Mouse (Mus musculus): ENCODE data around the gene Oaz1. TPM values are rescaled to one million over a fixed set of nuclear protein-coding genes. Genes with fewer than 3 reads are reported as not detected.

Gene Oaz1
- polyA plus RNA-seq, 1 experiment from 2014 or later, result 1,885 TPM

DNA sequence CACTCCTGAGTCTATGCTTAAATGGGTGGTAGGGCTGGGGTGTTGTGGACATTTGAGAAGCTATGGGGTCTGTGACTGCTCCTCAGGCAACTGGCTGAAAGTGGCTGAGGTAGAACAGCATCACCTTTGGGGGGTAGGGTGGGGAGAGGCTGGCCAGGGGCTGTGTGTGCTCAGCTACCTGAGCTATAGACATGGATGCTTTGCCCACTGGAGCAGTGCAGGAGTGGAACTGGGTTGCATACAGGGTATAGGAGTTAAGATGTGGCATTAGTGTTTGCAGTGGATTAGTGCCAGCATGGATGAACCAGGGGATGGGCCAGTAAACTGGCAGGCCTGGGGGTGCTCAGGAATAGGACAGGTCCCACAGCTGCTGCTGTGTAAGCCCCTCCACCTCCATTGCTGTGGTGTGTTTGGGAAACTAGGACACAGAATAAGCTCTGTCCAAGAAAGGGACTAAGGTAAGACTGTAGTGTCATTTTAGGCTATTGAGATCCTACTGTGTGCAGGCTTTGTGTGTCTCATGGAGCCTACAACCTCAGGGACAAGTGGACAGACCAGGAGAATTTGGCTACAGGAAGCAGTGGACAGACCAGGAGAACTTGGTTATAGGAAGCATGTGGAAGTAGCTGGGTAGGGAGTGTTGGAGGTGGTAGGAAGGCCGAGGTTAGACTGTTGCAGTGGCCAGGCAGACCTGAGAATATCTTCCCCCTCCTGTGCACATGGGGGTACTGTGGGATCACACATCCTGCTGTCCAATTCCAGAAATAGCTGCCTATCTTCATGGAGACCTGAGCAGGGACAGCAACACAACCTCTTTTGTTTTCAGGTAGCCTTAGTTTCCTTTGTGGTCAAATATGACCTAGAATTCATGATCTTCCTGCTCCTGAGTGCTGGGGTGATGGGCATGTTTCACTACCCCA, 3.2 kb downstream of the Oaz1 start:
- peaks cover 37% of the 10 kb centered on the region for H3K4me1 ChIP-seq
- no peak for ATAC-seq (ENCODE audit: low FRiP score, low read depth)
- peak overlapping the region; percentile 0; the same call in 1 of the 2 replicates for H3K4me3 ChIP-seq
- 71% methylated on average over 1 of the region's 1 CpGs for WGBS
- peaks cover 24% of the 10 kb centered on the region for H3K27me3 ChIP-seq
- no peaks in the 10 kb centered on the region for H3K9me3 ChIP-seq
- H3K27ac ChIP-seq, result no peak overlapping the region
- no peak overlapping the region for H3K9ac ChIP-seq
- H3K4me2 ChIP-seq (replicated peaks), result 0 out of 2 replicates have a peak overlapping the region, but pooled peaks have one; percentile 4
- H3K36me3 ChIP-seq, result peaks cover 18% of the 10 kb centered on the region

DNA sequence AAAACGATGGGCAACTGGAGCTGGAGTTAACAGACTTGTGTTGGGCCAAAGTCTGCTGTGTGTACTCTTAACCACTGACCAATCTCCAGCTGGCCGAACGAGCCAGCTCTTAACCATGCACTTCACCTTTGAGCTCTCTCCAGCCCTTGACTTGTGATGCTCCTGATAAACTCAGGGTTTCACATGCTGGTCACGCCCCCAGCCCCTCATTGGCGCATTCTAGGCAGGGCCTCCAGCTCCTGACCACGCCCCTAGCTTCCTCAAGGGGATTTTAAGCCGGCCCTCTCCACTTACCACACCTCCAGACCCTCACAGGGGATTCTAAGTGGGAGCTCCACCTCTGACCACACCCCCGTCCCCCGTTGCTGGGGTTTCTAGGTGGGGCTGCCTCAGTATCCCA, 4.7 kb downstream of the Oaz1 start:
- Histone ChIP-seq H3K27ac (no peak overlapping the region), H3K36me3 (peaks cover 18% of the 10 kb centered on the region), H3K27me3 (peaks cover 39% of the 10 kb centered on the region), H3K4me3 (no peak overlapping the region), H3K9ac (no peak overlapping the region), H3K4me2 (replicated peaks) (peak overlapping the region; percentile 11; the same call in 1 of the 2 replicates), H3K9me3 (no peaks in the 10 kb centered on the region), H3K4me1 (peaks cover 37% of the 10 kb centered on the region)
- WGBS, result 5% methylated on average over 9 of the region's 9 CpGs
- ATAC-seq (ENCODE audit: low FRiP score, low read depth), result no peak

- Histone ChIP-seq H3K36me3 (peaks cover 18% of the 10 kb centered on the region), H3K27ac (no peak overlapping the region), H3K4me3 (no peak overlapping the region), H3K4me1 (peaks cover 32% of the 10 kb centered on the region), H3K9ac (no peak overlapping the region), H3K9me3 (no peaks in the 10 kb centered on the region), H3K4me2 (replicated peaks) (no peak overlapping the region), H3K27me3 (peaks cover 55% of the 10 kb centered on the region)
- ATAC-seq (ENCODE audit: low FRiP score, low read depth), result no peak
- WGBS, result 74% methylated on average over 7 of the region's 7 CpGs
Measured at GRCm38 (mm10) chr10:80832818-80833217, 6.4 kb downstream of the Oaz1 start.

DNA sequence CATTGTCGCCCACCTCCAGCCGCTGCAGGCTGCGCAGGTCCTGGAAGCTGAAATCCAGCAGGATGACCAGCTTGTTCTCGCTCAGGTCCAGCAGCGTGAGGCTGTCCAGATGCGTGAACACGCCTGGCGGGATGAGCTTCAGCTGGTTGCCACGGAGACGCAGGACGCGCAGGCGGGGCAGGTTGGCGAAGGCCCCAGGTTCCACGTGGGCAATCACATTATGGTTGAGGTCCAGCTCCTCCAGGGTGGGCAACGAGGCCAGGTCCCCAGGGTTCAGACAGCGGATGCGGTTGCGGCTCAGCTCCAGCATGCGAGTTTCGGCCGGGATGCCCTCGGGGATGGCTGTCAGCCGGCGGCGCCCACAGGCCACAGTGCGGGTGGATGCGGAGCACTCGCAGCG, 9.2 kb downstream of the Oaz1 start:
- ATAC-seq (ENCODE audit: low FRiP score, low read depth), result no peak
- Histone ChIP-seq H3K4me3 (peak overlapping the region; percentile 15; the same call in 1 of the 2 replicates), H3K9me3 (no peaks in the 10 kb centered on the region), H3K4me1 (peaks cover 7% of the 10 kb centered on the region), H3K27me3 (peaks cover 76% of the 10 kb centered on the region), H3K36me3 (peaks cover 2% of the 10 kb centered on the region), H3K27ac (no peak overlapping the region), H3K4me2 (replicated peaks) (0 out of 2 replicates have a peak overlapping the region, but pooled peaks have one; percentile 14), H3K9ac (no peak overlapping the region)
- 57% methylated on average over 30 of the region's 30 CpGs for WGBS

DNA sequence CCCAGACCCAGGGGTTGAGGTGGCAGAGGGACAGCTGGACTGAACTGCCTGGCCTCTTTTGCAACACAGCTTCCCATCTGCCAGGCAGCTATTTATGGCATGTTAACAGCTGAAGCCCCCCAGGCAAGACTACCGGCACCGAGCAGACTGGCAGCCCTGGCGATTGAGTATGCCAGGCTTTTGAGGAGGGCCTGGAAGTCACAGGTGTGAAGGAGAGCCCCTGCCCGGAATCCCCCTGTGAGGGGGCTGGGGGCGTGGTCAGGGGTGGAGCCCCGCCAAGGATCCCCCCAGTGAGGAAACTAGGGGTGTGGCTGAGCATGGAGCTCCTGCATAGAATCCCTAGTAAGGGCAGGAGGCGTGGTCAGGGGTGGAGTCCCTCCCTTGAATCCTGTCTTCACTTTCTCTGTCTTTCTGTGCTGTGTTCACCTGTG, 10.5 kb downstream of the Oaz1 start:
- Histone ChIP-seq H3K9ac (no peak overlapping the region), H3K27me3 (peaks cover 89% of the 10 kb centered on the region), H3K36me3 (no peaks in the 10 kb centered on the region), H3K27ac (no peak overlapping the region), H3K4me1 (no peaks in the 10 kb centered on the region), H3K9me3 (no peaks in the 10 kb centered on the region), H3K4me3 (no peak overlapping the region), H3K4me2 (replicated peaks) (no peak overlapping the region)
- 35% methylated on average over 7 of the region's 7 CpGs for WGBS
- ATAC-seq (ENCODE audit: low FRiP score, low read depth), result no peak

- ATAC-seq (ENCODE audit: low FRiP score, low read depth), result no peak
- WGBS, result 22% methylated on average over 2 of the region's 2 CpGs
- Histone ChIP-seq H3K27me3 (peaks cover 92% of the 10 kb centered on the region), H3K9ac (peak overlapping the region; percentile 13; the same call in 1 of the 2 replicates), H3K27ac (no peak overlapping the region), H3K4me3 (no peak overlapping the region), H3K4me1 (no peaks in the 10 kb centered on the region), H3K36me3 (no peaks in the 10 kb centered on the region), H3K4me2 (replicated peaks) (no peak overlapping the region), H3K9me3 (no peaks in the 10 kb centered on the region)
Measured at GRCm38 (mm10) chr10:80837827-80838226, 11.4 kb downstream of the Oaz1 start.

DNA sequence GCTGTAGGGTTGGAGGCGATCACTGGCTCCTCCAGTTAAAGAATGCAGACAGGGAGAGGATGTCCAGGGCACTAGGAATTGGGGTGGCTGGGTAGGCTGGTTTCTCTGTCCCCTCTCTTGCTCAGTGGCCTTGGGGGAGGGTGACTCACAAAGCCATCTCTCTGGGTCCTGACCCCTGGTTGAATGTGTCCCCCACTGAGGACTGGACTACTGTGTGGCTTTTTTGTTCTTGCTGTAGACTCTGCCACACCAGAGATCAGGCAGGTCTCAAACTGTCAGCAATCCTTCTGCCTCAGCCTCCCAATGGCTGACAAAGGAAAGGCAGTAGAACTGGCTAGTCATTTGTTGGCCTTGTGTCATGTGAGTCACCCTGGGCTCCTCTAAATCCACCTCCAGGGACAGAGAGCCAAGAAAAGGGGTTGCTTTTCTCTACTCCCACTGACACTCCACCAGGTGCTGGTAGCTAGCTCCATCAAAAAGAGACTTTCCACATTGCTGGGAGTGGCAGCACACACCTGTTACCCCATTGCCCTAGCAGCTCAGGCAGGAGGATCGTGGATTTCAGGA, 12.0 kb downstream of the Oaz1 start:
- Histone ChIP-seq H3K27me3 (peaks cover 92% of the 10 kb centered on the region), H3K4me1 (peaks cover under 1% of the 10 kb centered on the region), H3K9ac (0 out of 2 replicates have a peak overlapping the region, but pooled peaks have one; percentile 13), H3K9me3 (no peaks in the 10 kb centered on the region), H3K27ac (no peak overlapping the region), H3K4me2 (replicated peaks) (no peak overlapping the region), H3K4me3 (no peak overlapping the region), H3K36me3 (no peaks in the 10 kb centered on the region)
- ATAC-seq (ENCODE audit: low FRiP score, low read depth), result no peak
- 62% methylated on average over 2 of the region's 2 CpGs for WGBS

DNA sequence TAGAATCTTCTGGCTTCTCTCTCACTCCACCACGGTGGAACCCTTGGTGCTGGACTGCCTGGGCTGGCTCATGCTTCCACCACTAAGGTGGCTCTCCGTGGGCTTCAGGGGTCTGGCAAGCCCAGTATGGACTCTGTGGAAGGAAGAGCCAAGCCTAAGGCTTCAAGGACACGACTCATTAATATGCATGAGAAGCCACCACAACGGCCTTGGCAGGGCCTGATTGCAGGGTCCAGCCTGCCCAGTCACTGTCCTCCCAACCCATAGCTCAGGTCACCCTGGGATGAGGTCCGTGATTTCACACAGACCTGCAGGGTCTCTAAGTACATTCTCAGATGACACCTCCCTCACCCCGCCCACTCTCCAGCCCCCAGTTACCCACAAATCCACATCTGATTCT, 13.4 kb downstream of the Oaz1 start:
- Histone ChIP-seq H3K27me3 (peaks cover 92% of the 10 kb centered on the region), H3K9me3 (no peaks in the 10 kb centered on the region), H3K27ac (no peak overlapping the region), H3K36me3 (no peaks in the 10 kb centered on the region), H3K4me1 (peaks cover 12% of the 10 kb centered on the region), H3K4me2 (replicated peaks) (no peak overlapping the region), H3K4me3 (no peak overlapping the region), H3K9ac (no peak overlapping the region)
- 61% methylated on average over 6 of the region's 6 CpGs for WGBS
- ATAC-seq (ENCODE audit: low FRiP score, low read depth), result no peak

- Histone ChIP-seq H3K4me2 (replicated peaks) (no peak overlapping the region), H3K4me3 (no peak overlapping the region), H3K36me3 (no peaks in the 10 kb centered on the region), H3K27me3 (peaks cover 92% of the 10 kb centered on the region), H3K27ac (no peak overlapping the region), H3K9ac (no peak overlapping the region), H3K9me3 (no peaks in the 10 kb centered on the region), H3K4me1 (peaks cover 12% of the 10 kb centered on the region)
- 76% methylated on average over 2 of the region's 2 CpGs for WGBS
- ATAC-seq (ENCODE audit: low FRiP score, low read depth), result no peak
Measured at GRCm38 (mm10) chr10:80841685-80842084, 15.2 kb downstream of the Oaz1 start.

DNA sequence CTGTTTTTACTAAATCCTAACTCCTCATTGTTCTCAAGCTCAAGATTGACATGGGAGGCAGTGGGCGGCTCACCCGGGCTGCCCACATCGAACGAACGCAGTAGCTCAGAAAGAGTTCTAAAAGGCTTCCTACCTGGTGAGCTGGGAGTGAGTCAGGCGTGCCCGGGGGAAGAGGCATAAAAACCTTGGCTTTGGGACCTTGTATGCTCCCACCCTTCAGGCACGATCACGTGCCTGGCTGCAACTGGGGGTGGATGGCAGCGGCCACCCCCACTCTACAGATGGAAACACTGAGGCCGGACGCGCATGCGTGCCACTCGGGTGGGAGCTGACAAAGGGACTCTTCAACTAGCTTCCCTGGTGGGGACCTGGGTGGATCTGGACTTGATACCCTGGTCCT, 15.9 kb downstream of the Oaz1 start:
- H3K9me3 ChIP-seq, result no peaks in the 10 kb centered on the region
- H3K4me3 ChIP-seq, result no peak overlapping the region
- ATAC-seq (ENCODE audit: low FRiP score, low read depth), result no peak
- H3K9ac ChIP-seq, result no peak overlapping the region
- H3K27me3 ChIP-seq, result peaks cover 87% of the 10 kb centered on the region
- 80% methylated on average over 15 of the region's 15 CpGs for WGBS
- H3K4me1 ChIP-seq, result peaks cover 12% of the 10 kb centered on the region
- no peaks in the 10 kb centered on the region for H3K36me3 ChIP-seq
- H3K4me2 ChIP-seq (replicated peaks), result no peak overlapping the region
- no peak overlapping the region for H3K27ac ChIP-seq

GRCm38 (mm10) chr10:80843087-80843930, 16.9 kb downstream of the Oaz1 start:
- Histone ChIP-seq H3K9me3 (no peaks in the 10 kb centered on the region), H3K4me3 (peak overlapping the region; percentile 51), H3K27me3 (peaks cover 78% of the 10 kb centered on the region), H3K9ac (peak overlapping the region; percentile 68), H3K27ac (no peak overlapping the region), H3K4me1 (peaks cover 12% of the 10 kb centered on the region), H3K36me3 (no peaks in the 10 kb centered on the region), H3K4me2 (replicated peaks) (peak overlapping the region; percentile 88)
- ATAC-seq (ENCODE audit: low FRiP score, low read depth), result no peak
- 9% methylated on average over 32 of the region's 32 CpGs for WGBS

Measured in limb, embryonic 13.5 days (tissue).